Mouse (Mus musculus): ENCODE data around the gene Marveld3.

Gene Marveld3

GRCm38 (mm10) chr8:109904928-109905668, 56.9 kb downstream of the Marveld3 start:
- DNase-seq (ENCODE audit: extremely low read depth, insufficient read length, low spot score): no peak

GRCm38 (mm10) chr8:109903909-109904469, 58.0 kb downstream of the Marveld3 start:
- DNase-seq (ENCODE audit: extremely low read depth, insufficient read length, low spot score): no peak

GRCm38 (mm10) chr8:109902379-109902778, 59.6 kb downstream of the Marveld3 start:
- DNase-seq (ENCODE audit: extremely low read depth, insufficient read length, low spot score): no peak

Data from 3134 (cell line).